Mouse (Mus musculus): ENCODE results near the gene Naa80. TPM values are rescaled to one million over a fixed set of nuclear protein-coding genes. Genes with fewer than 3 reads are reported as not detected.
"Not testable (repeated sequence)": the region's sequence is repeated elsewhere in the genome, so short reads cannot be mapped to it uniquely, and the experiment has no call there.

Naa80 gene
- polyA plus RNA-seq, 1 experiment from 2014 or later = 14.1 TPM

DNA sequence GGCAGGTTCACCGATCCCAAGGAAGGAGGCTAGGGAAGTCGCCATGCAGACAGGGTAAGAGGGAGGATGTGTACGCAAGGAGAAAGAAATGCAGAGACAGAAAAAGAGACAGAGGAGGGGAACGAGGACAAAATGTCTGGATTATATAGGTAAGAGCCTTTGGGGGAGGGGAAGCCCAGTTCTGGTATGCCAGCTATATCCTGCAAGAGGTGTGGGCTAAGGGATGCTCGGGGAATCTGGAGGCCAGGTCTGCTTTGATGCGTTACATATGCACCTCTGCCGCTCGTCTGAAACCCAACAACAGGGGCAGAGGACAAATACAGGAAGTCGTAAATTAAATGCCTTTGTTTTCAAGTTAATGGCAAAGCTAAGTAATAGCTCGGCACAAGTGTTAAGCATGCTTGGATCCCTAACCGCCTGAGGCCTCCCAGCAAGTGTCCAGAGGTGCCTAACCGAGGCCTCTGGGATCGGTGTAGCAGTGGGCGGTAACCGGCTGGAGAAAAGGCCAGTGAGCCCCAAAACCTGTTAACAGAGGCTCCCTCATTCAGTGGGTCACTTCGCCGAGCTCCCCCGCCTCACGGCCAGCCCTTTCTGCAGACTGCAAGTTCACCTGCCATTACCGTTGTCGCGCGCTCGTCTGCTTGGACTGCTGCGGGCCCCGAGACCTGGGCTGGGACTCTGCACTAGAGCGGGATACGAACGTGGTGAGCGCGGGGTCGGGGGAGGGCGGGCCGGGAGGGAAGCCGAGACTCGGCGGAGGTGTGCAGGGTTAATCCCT lies 25.0 kb upstream of the Naa80 start:
- 4% methylated on average over 37 of the region's 37 CpGs for WGBS (ENCODE audit: insufficient replicate concordance)
- peak overlapping the region; percentile 80 for H3K4me3 ChIP-seq (ENCODE audit: low read depth, low read length)
- H3K4me1 ChIP-seq (ENCODE audit: control insufficient read depth, low read depth, low read length) = peaks cover 46% of the 10 kb centered on the region
- H3K27me3 ChIP-seq (ENCODE audit: control insufficient read depth, insufficient read depth, low read depth, low read length) = peaks cover 20% of the 10 kb centered on the region; the same call in 1 of the 2 replicates
- peak overlapping the region; percentile 93 for H3K4me2 ChIP-seq (ENCODE audit: low read depth, low read length)
- peak overlapping the region; percentile 69 for H3K9ac ChIP-seq (ENCODE audit: low read depth, low read length)
- H3K27ac ChIP-seq (ENCODE audit: low read length) = peak overlapping the region; percentile 37
- peaks cover 13% of the 10 kb centered on the region for H3K36me3 ChIP-seq (ENCODE audit: control insufficient read depth, insufficient read depth)
- peak; percentile 19 for ATAC-seq (ENCODE audit: low read depth)
- H3K9me3 ChIP-seq (replicated peaks; ENCODE audit: control insufficient read depth, low read length) = no peaks in the 10 kb centered on the region

DNA sequence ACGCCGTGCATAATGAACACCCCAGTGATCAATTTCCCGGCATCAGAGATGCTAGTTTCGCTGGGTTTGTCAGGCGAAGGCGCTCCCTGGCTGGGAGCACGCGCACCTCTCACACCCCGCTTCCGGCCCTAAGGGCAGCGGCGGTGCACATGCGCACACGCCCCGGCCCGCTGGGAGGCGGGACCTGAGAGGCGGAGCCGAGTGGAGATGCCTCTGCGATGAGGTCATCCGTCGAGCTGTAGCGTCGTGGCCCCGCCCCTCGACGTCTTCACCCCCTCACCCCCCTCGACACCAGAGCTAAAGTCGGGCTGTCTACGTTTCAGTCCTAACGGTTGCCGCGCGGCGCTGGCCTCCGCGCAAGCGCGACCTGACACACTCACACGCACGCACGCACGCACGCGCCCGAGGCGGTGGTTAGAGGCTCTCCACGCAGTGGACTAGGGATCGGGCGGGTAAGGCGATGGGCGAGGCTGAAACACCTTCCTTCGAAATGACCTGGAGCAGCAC lies 24.3 kb upstream of the Naa80 start:
- peaks cover 19% of the 10 kb centered on the region for H3K36me3 ChIP-seq (ENCODE audit: control insufficient read depth, insufficient read depth)
- peak overlapping the region; percentile 94 for H3K9ac ChIP-seq (ENCODE audit: low read depth, low read length)
- H3K4me3 ChIP-seq (ENCODE audit: low read depth, low read length) = peak overlapping the region; percentile 80
- ATAC-seq (ENCODE audit: low read depth) = peak; percentile 88
- H3K9me3 ChIP-seq (replicated peaks; ENCODE audit: control insufficient read depth, low read length) = no peaks in the 10 kb centered on the region
- peaks cover 46% of the 10 kb centered on the region for H3K4me1 ChIP-seq (ENCODE audit: control insufficient read depth, low read depth, low read length)
- peak overlapping the region; percentile 94 for H3K27ac ChIP-seq (ENCODE audit: low read length)
- H3K27me3 ChIP-seq (ENCODE audit: control insufficient read depth, insufficient read depth, low read depth, low read length) = peaks cover 18% of the 10 kb centered on the region; the same call in 1 of the 2 replicates
- under 1% methylated on average over 53 of the region's 53 CpGs for WGBS (ENCODE audit: insufficient replicate concordance)
- H3K4me2 ChIP-seq (ENCODE audit: low read depth, low read length) = peak overlapping the region; percentile 93

DNA sequence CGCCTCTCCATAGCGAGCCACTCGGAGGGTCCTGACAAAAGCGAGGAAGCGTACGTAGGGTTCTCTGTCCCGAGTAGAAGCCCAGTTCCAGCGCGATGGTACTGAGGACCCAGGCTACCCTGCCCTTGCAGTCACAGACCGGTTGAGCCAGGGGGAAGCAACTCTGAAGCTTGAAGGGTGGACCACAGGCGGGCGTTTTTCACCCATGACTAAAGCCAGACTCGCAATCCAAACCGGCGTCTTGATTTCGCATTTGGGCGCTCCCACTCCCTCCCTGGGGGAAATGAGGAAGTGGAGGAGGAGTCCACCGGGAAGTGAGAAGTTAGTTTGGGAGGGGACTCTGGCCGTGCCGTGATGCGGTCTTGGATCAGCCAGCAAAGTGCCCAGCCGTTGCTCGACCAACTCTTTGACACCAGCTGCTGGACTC lies 23.6 kb upstream of the Naa80 start:
- Histone ChIP-seq H3K4me2 (ENCODE audit: low read depth, low read length) (peak overlapping the region; percentile 93), H3K36me3 (ENCODE audit: control insufficient read depth, insufficient read depth) (peaks cover 26% of the 10 kb centered on the region), H3K9ac (ENCODE audit: low read depth, low read length) (peak overlapping the region; percentile 94), H3K27me3 (ENCODE audit: control insufficient read depth, insufficient read depth, low read depth, low read length) (peaks cover 13% of the 10 kb centered on the region; the same call in 1 of the 2 replicates), H3K4me3 (ENCODE audit: low read depth, low read length) (peak overlapping the region; percentile 80), H3K27ac (ENCODE audit: low read length) (peak overlapping the region; percentile 94), H3K4me1 (ENCODE audit: control insufficient read depth, low read depth, low read length) (peaks cover 46% of the 10 kb centered on the region), H3K9me3 (replicated peaks; ENCODE audit: control insufficient read depth, low read length) (no peaks in the 10 kb centered on the region)
- 0% methylated on average over 23 of the region's 23 CpGs for WGBS (ENCODE audit: insufficient replicate concordance)
- peak; percentile 2 for ATAC-seq (ENCODE audit: low read depth)

DNA sequence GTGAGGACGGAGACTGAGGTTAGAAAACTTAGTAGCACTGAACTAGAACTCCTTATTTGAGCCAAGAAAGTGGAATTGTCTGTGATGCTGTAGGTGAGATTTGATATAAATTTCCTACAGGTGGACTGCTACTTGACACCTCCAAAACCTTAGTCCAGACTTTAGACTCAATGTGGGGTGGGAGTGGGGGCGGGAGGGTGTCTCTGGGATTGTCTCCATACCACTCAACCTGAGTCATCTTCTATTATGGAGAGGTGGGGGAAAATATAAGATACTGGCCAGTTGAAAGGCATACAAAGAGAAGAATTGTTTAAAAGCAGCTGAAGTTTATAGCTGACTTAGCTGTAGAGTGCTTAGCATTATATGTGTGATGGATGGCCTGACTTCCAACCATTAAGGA lies 23.0 kb upstream of the Naa80 start:
- H3K9ac ChIP-seq (ENCODE audit: low read depth, low read length) = peak overlapping the region; percentile 94
- peak overlapping the region; percentile 93 for H3K4me2 ChIP-seq (ENCODE audit: low read depth, low read length)
- WGBS (ENCODE audit: insufficient replicate concordance) = 19% methylated on average over 2 of the region's 2 CpGs
- peak overlapping the region; percentile 80 for H3K4me3 ChIP-seq (ENCODE audit: low read depth, low read length)
- peaks cover 30% of the 10 kb centered on the region for H3K36me3 ChIP-seq (ENCODE audit: control insufficient read depth, insufficient read depth)
- peaks cover 46% of the 10 kb centered on the region for H3K4me1 ChIP-seq (ENCODE audit: control insufficient read depth, low read depth, low read length)
- H3K9me3 ChIP-seq (replicated peaks; ENCODE audit: control insufficient read depth, low read length) = no peaks in the 10 kb centered on the region
- H3K27me3 ChIP-seq (ENCODE audit: control insufficient read depth, insufficient read depth, low read depth, low read length) = peaks cover 9% of the 10 kb centered on the region; the same call in 1 of the 2 replicates
- H3K27ac ChIP-seq (ENCODE audit: low read length) = peak overlapping the region; percentile 94
- ATAC-seq (ENCODE audit: low read depth) = no peak

DNA sequence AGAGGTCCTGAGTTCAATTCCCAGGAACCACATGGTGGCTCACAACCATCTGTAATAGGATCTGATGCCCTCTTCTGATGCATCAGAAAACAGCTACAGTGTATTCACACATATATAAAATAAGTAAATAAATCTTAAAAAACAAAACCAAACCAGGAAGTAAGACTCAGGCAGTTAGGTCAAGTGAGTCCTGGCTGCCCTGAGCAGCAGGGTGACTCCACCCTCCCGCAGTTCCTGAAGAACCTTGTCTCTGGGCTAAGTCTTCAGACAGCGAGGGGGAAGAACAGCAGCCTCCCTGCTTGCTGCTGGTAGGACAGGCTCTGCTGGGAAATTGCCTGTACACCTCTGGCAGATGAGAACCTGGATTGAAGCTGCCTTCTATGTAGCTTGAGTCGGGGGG lies 22.3 kb upstream of the Naa80 start:
- WGBS (ENCODE audit: insufficient replicate concordance) = 38% methylated on average over 3 of the region's 3 CpGs
- Histone ChIP-seq H3K27me3 (ENCODE audit: control insufficient read depth, insufficient read depth, low read depth, low read length) (peaks cover 9% of the 10 kb centered on the region; the same call in 1 of the 2 replicates), H3K4me3 (ENCODE audit: low read depth, low read length) (peak overlapping the region; percentile 80), H3K4me1 (ENCODE audit: control insufficient read depth, low read depth, low read length) (peaks cover 40% of the 10 kb centered on the region), H3K9ac (ENCODE audit: low read depth, low read length) (peak overlapping the region; percentile 94; the same call in 1 of the 2 replicates), H3K9me3 (replicated peaks; ENCODE audit: control insufficient read depth, low read length) (no peaks in the 10 kb centered on the region), H3K4me2 (ENCODE audit: low read depth, low read length) (peak overlapping the region; percentile 93), H3K27ac (ENCODE audit: low read length) (peak overlapping the region; percentile 13), H3K36me3 (ENCODE audit: control insufficient read depth, insufficient read depth) (peaks cover 35% of the 10 kb centered on the region)
- ATAC-seq (ENCODE audit: low read depth) = no peak

DNA sequence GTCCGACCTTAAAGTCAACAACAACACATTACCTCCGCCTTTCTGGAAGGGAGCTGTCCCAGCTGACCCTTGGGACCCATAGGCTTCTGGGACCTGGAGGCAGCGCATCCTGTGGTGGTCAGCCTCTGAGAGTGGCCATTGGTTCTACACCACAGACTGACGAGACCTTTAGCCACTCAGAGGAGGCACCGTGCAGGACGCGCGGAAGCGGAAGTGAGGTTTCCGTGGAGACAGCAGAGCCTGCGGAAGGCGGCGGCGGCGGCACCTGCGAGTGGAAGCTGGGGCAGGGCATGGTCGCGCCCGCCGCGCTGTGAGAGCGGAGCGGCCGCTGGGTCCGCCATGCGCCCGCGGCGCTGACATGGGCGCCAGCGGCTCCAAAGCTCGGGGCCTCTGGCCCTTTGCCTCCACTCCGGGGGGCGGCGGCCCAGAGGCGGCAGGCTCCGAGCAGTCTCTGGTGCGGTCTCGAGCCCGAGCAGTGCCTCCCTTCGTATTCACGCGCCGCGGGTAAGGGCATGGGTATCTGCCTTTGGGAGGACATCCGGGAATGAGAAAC lies 15.6 kb upstream of the Naa80 start, which contains the start of gene Tusc2:
Gene Tusc2 (plus strand): TSS at position 227 of the 553 bp plus-strand sequence.
- H3K27me3 ChIP-seq (ENCODE audit: control insufficient read depth, insufficient read depth, low read depth, low read length) = no peaks in the 10 kb centered on the region
- H3K4me1 ChIP-seq (ENCODE audit: control insufficient read depth, low read depth, low read length) = peaks cover 40% of the 10 kb centered on the region
- peak within 1 kb of the TSS; percentile 92 for H3K9ac ChIP-seq (ENCODE audit: low read depth, low read length)
- H3K9me3 ChIP-seq (replicated peaks; ENCODE audit: control insufficient read depth, low read length) = no peaks in the 10 kb centered on the region
- H3K4me2 ChIP-seq (ENCODE audit: low read depth, low read length) = peak within 1 kb of the TSS; percentile 87
- H3K4me3 ChIP-seq (ENCODE audit: low read depth, low read length) = peak within 1 kb of the TSS; percentile 92
- H3K27ac ChIP-seq (ENCODE audit: low read length) = peak within 1 kb of the TSS; percentile 83
- peak; percentile 96 for ATAC-seq (ENCODE audit: low read depth)
- under 1% methylated on average over 46 of the region's 46 CpGs for WGBS (ENCODE audit: insufficient replicate concordance)
- H3K36me3 ChIP-seq (ENCODE audit: control insufficient read depth, insufficient read depth) = peaks cover 35% of the 10 kb centered on the region

DNA sequence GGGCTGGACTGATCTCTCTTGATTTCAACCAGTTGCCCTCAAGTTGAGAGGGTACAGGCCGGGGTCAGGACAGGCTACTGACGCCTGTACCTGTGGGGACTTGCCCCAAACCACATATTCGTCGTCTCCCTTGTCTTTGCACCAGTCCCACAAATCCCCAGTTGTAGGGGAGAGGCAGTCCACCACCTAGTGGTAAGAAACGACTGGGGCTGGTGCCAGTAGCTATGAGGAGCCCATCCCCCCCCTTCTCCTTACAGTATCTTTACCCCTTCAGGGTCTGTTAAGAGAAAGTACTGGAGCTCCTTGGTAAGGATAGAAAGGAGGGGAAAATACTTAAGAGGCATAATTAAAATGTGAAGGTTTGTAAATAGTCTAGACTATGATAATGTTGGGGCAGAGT lies 13.1 kb upstream of the Naa80 start:
- H3K4me3 ChIP-seq (ENCODE audit: low read depth, low read length); H3K27me3 ChIP-seq (ENCODE audit: control insufficient read depth, insufficient read depth, low read depth, low read length); H3K9ac ChIP-seq (ENCODE audit: low read depth, low read length); H3K4me2 ChIP-seq (ENCODE audit: low read depth, low read length); ATAC-seq (ENCODE audit: low read depth); H3K27ac ChIP-seq (ENCODE audit: low read length); H3K9me3 ChIP-seq (replicated peaks; ENCODE audit: control insufficient read depth, low read length): not testable (repeated sequence)
- 44% methylated on average over 5 of the region's 5 CpGs for WGBS (ENCODE audit: insufficient replicate concordance)
- Histone ChIP-seq H3K4me1 (ENCODE audit: control insufficient read depth, low read depth, low read length) (peaks cover 53% of the 10 kb centered on the region), H3K36me3 (ENCODE audit: control insufficient read depth, insufficient read depth) (peaks cover 14% of the 10 kb centered on the region)

DNA sequence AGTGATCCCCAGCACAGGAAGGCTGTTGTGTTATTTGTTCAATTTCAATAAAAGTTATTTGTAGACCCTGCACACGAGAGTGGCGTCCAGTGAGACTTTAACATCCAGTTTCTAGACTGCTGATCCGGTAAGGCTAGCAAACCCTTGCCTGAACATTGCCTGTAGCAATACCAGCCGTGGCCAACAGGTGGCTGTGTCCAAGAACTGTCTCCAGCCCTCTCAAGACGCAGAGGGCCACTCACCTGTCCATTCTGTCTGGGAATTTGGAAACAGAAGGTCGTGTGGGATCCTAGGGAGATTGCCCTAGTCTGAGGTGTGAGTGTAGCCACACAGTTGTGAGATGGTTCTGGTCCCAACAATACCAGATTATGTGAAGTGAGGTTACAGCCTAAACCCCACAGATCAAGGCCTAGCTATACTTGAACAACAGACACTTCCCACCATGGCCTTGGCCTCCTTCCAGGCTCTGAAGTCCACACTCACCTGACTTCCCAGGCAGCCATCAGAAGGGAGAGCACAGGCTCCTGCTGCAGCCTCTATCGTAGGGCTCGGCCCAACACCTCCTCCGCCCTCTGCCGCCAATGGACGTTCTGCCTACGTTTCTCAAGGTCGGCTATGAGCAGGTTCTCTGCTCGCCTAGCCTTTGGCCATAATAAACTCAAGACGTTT lies 12.5 kb upstream of the Naa80 start:
- Histone ChIP-seq H3K4me2 (ENCODE audit: low read depth, low read length) (peak overlapping the region; percentile 17; the same call in 1 of the 2 replicates), H3K27ac (ENCODE audit: low read length) (peak overlapping the region; percentile 92), H3K4me3 (ENCODE audit: low read depth, low read length) (no peak overlapping the region), H3K9ac (ENCODE audit: low read depth, low read length) (no peak overlapping the region), H3K9me3 (replicated peaks; ENCODE audit: control insufficient read depth, low read length) (no peaks in the 10 kb centered on the region), H3K4me1 (ENCODE audit: control insufficient read depth, low read depth, low read length) (peaks cover 60% of the 10 kb centered on the region), H3K36me3 (ENCODE audit: control insufficient read depth, insufficient read depth) (peaks cover 10% of the 10 kb centered on the region), H3K27me3 (ENCODE audit: control insufficient read depth, insufficient read depth, low read depth, low read length) (no peaks in the 10 kb centered on the region)
- 48% methylated on average over 15 of the region's 15 CpGs for WGBS (ENCODE audit: insufficient replicate concordance)
- ATAC-seq (ENCODE audit: low read depth) = no peak

Measured in liver, embryonic 16.5 days (tissue).